Mouse (Mus musculus) small intestine, adult 2 months (tissue): ENCODE data around the gene Tspan14. TPM values are rescaled to one million over a fixed set of nuclear protein-coding genes. Genes with fewer than 3 reads are reported as not detected.

Experiments used
- H3K27ac ChIP-seq: fragments of 200-500 bp; 2 replicates; pipeline ENCODE4 v1.5.1; 2012; ENCODE audit warnings: low read depth, low read length, control low read depth, inconsistent platforms; ENCODE audit not compliant: insufficient read depth
- H3K27me3 ChIP-seq: fragments of 200-500 bp; 2 replicates; pipeline ENCODE4 v1.6.1; 2012; ENCODE audit warnings: mild to moderate bottlenecking, moderate library complexity, low read length, inconsistent platforms; ENCODE audit not compliant: control insufficient read depth, insufficient read depth
- H3K36me3 ChIP-seq: fragments of 200-500 bp; 2 replicates; pipeline ENCODE4 v1.6.1; 2012; ENCODE audit warnings: mild to moderate bottlenecking, low read length, control low read depth, inconsistent platforms; ENCODE audit not compliant: control insufficient read depth, insufficient read depth
- H3K4me1 ChIP-seq: fragments of 200-500 bp; 2 replicates; pipeline ENCODE4 v1.6.1; 2012; ENCODE audit warnings: low read length, inconsistent platforms, mixed read lengths; ENCODE audit not compliant: control insufficient read depth, insufficient read depth, insufficient read length
- H3K4me3 ChIP-seq: fragments of 200-500 bp; 2 replicates; pipeline ENCODE4 v1.5.1; 2012; ENCODE audit warnings: low read depth, mild to moderate bottlenecking, control low read depth, inconsistent platforms, low read length, moderate library complexity
- CTCF ChIP-seq: fragments of 200-500 bp; IDR thresholded peaks from 2 replicates; pipeline ENCODE4 v1.5.1; 2012; ENCODE audit warnings: low read depth, mild to moderate bottlenecking, control low read depth, inconsistent platforms, low read length, moderate library complexity, mixed read lengths; ENCODE audit not compliant: insufficient replicate concordance, insufficient read length; ENCODE audit errors: extremely low read depth
- POLR2A ChIP-seq: fragments of 200-500 bp; IDR thresholded peaks from 2 replicates; pipeline ENCODE4 v1.6.1; 2012; ENCODE audit warnings: low read depth, mild to moderate bottlenecking, control low read depth, inconsistent platforms, low read length, moderate library complexity
- WGBS: fragments of 180-500 bp; shearing (Covaris S2); methylation state at CpG from one replicate; pipeline ENCODE4 v1.1.7; 2018; 5-methylcytosine and 5-hydroxymethylcytosine counted together
- polyA plus RNA-seq: library from polyadenylated mRNA; depleted of rRNA; stranded (reverse); fragments of >200 nt; gene quantifications from 2 replicates; pipeline ENCODE4 v1.2.3, GENCODE M21; 2012

The Tspan14 gene
- polyA plus RNA-seq, 1 experiment, result 38.2 TPM

- Histone ChIP-seq H3K4me3 (no peak overlapping the region), H3K36me3 (0 out of 2 replicates have a peak, but pooled peaks cover 1% of the 10 kb centered on the region), H3K27ac (peak overlapping the region; percentile 19; the same call in 1 of the 2 replicates), H3K27me3 (no peaks in the 10 kb centered on the region), H3K4me1 (peaks cover 36% of the 10 kb centered on the region)
- 55% methylated on average over 7 of the region's 7 CpGs for WGBS
- TF ChIP-seq POLR2A (no peak), CTCF (no peak)
These were observed 16.6 kb downstream of the Tspan14 start for GRCm38 (mm10) chr14:40949730-40950614.

- Histone ChIP-seq H3K27me3 (no peaks in the 10 kb centered on the region), H3K36me3 (0 out of 2 replicates have a peak, but pooled peaks cover 1% of the 10 kb centered on the region), H3K4me3 (no peak overlapping the region), H3K27ac (peak overlapping the region; percentile 68; the same call in 1 of the 2 replicates), H3K4me1 (peaks cover 35% of the 10 kb centered on the region)
- 62% methylated on average over 3 of the region's 3 CpGs for WGBS
- TF ChIP-seq POLR2A (no peak), CTCF (no peak)
These were observed 17.6 kb downstream of the Tspan14 start for GRCm38 (mm10) chr14:40949047-40949446.

- no peak for TF ChIP-seq CTCF
- TF ChIP-seq POLR2A, result no peak
- Histone ChIP-seq H3K27ac (peak overlapping the region; percentile 68), H3K4me1 (peaks cover 33% of the 10 kb centered on the region), H3K27me3 (no peaks in the 10 kb centered on the region), H3K36me3 (0 out of 2 replicates have a peak, but pooled peaks cover 1% of the 10 kb centered on the region), H3K4me3 (no peak overlapping the region)
- WGBS, result 80% methylated on average over 5 of the region's 5 CpGs
These were observed 18.1 kb downstream of the Tspan14 start for GRCm38 (mm10) chr14:40948522-40948921.

- TF ChIP-seq CTCF (no peak), POLR2A (no peak)
- 15% methylated on average over 14 of the region's 14 CpGs for WGBS
- no peaks in the 10 kb centered on the region for H3K27me3 ChIP-seq
- 0 out of 2 replicates have a peak, but pooled peaks cover 1% of the 10 kb centered on the region for H3K36me3 ChIP-seq
- H3K27ac ChIP-seq, result peak overlapping the region; percentile 68
- H3K4me1 ChIP-seq, result peaks cover 30% of the 10 kb centered on the region
- H3K4me3 ChIP-seq, result peak overlapping the region; percentile 9; the same call in 1 of the 2 replicates
These were observed 18.9 kb downstream of the Tspan14 start for GRCm38 (mm10) chr14:40947431-40948394.

- H3K36me3 ChIP-seq, result no peaks in the 10 kb centered on the region
- peaks cover 12% of the 10 kb centered on the region; the same call in 1 of the 2 replicates for H3K4me1 ChIP-seq
- no peaks in the 10 kb centered on the region for H3K27me3 ChIP-seq
- H3K4me3 ChIP-seq, result no peak overlapping the region
- H3K27ac ChIP-seq, result no peak overlapping the region
- 44% methylated on average over 2 of the region's 2 CpGs for WGBS
- no peak for TF ChIP-seq CTCF
- no peak for TF ChIP-seq POLR2A
These were observed 22.8 kb downstream of the Tspan14 start for GRCm38 (mm10) chr14:40943802-40944201.

- 71% methylated on average over 2 of the region's 2 CpGs for WGBS
- no peak overlapping the region for H3K27ac ChIP-seq
- H3K27me3 ChIP-seq, result no peaks in the 10 kb centered on the region
- H3K36me3 ChIP-seq, result no peaks in the 10 kb centered on the region
- TF ChIP-seq CTCF (no peak), POLR2A (no peak)
- H3K4me1 ChIP-seq, result peaks cover 2% of the 10 kb centered on the region; the same call in 1 of the 2 replicates
- H3K4me3 ChIP-seq, result no peak overlapping the region
These were observed 24.2 kb downstream of the Tspan14 start for GRCm38 (mm10) chr14:40942429-40942828.

- no peaks in the 10 kb centered on the region for H3K27me3 ChIP-seq
- H3K4me1 ChIP-seq, result peaks cover 14% of the 10 kb centered on the region; the same call in 1 of the 2 replicates
- H3K4me3 ChIP-seq, result no peak overlapping the region
- 81% methylated on average over 11 of the region's 11 CpGs for WGBS
- H3K36me3 ChIP-seq, result no peaks in the 10 kb centered on the region
- H3K27ac ChIP-seq, result no peak overlapping the region
- TF ChIP-seq CTCF, result no peak
- TF ChIP-seq POLR2A, result no peak
These were observed 28.1 kb downstream of the Tspan14 start for GRCm38 (mm10) chr14:40938380-40938987.
